Mouse (Mus musculus) cerebellum, adult 2 months (tissue): ENCODE results near the gene Nbas.

ENCODE experiments used
- CTCF ChIP-seq: fragments of 200-500 bp; IDR thresholded peaks from 2 replicates; pipeline ENCODE4 v1.5.1; 2011; ENCODE audit warnings: low read depth, mild to moderate bottlenecking, control low read depth, low read length, moderate library complexity, borderline replicate concordance; ENCODE audit not compliant: insufficient read depth
- POLR2A ChIP-seq: fragments of 200-500 bp; IDR thresholded peaks from 2 replicates; pipeline ENCODE4 v1.6.1; 2011; ENCODE audit warnings: low read length, control low read depth, borderline replicate concordance; ENCODE audit not compliant: insufficient read depth

GRCm38 (mm10) chr12:13430219-13430618, 161.3 kb downstream of the Nbas start:
- TF ChIP-seq CTCF (no peak), POLR2A (no peak)
